Comparison of ENCODE assay signal across 8 mouse cellular contexts in the genomic region with DNA sequence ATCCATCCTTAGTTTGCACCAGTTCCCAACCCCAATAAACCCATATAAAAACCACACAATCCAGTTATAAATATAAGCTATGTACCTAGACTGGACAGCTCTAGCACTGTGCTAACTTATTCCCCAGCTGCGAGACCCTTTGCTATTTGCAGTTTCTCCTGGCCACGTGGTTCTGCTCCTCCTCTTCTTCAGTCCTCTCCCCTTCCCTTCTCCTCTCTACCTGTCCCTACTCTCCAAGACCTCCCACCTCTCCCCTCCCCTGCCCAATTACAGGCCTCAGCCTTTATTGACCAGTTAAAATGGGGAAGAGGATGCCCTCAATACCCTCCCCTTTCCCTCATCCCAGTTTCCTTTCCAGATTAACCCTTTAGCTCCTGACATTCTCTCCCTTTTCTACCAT. TPM values are rescaled to one million over a fixed set of nuclear protein-coding genes. Genes with fewer than 3 reads are reported as not detected.
DNase-seq lines count a peak whose midpoint lies in the region; ATAC-seq and TF ChIP-seq lines count a peak whose summit lies in the region.

No protein-coding gene starts in this region.

- WGBS in lung, adult 2 months, result 2% methylated on average over 2 of the region's 2 CpGs
- 5% methylated on average over 2 of the region's 2 CpGs for WGBS in embryonic facial prominence, embryonic 11.5 days
- WGBS in hindbrain, postnatal 0 days, result 11% methylated on average over 2 of the region's 2 CpGs
- WGBS in neural tube, embryonic 12.5 days, result 8% methylated on average over 2 of the region's 2 CpGs

- H3K9ac ChIP-seq in embryonic facial prominence, embryonic 11.5 days (replicated peaks; ENCODE audit: low read length), result peak overlapping the region; percentile 72; the same call in 1 of the 2 replicates
- H3K9ac ChIP-seq in hindbrain, postnatal 0 days (replicated peaks; ENCODE audit: low read length), result no peak overlapping the region; the same call in 1 of the 2 replicates
- H3K9ac ChIP-seq in neural tube, embryonic 12.5 days, result no peak overlapping the region

- no peak overlapping the region for H3K27ac ChIP-seq in embryonic facial prominence, embryonic 11.5 days (replicated peaks; ENCODE audit: low read depth, low read length)
- peak overlapping the region; percentile 74; the same call in 1 of the 2 replicates for H3K27ac ChIP-seq in hindbrain, postnatal 0 days
- H3K27ac ChIP-seq in neural tube, embryonic 12.5 days, result no peak overlapping the region

- ATAC-seq in embryonic facial prominence, embryonic 11.5 days (replicated peaks; ENCODE audit: insufficient number of reproducible peaks, low FRiP score, low TSS enrichment, low read depth), result no peak
- ATAC-seq in hindbrain, postnatal 0 days, result no peak
- ATAC-seq in neural tube, embryonic 12.5 days (ENCODE audit: low FRiP score, low read depth), result no peak

- H3K4me2 ChIP-seq in embryonic facial prominence, embryonic 11.5 days (ENCODE audit: low read depth, low read length), result peak overlapping the region; percentile 65; the same call in 1 of the 2 replicates
- H3K4me2 ChIP-seq in hindbrain, postnatal 0 days (ENCODE audit: low read depth, low read length), result peak overlapping the region; percentile 71
- peak overlapping the region; percentile 79 for H3K4me2 ChIP-seq in neural tube, embryonic 12.5 days (replicated peaks)

- H3K27me3 ChIP-seq in embryonic facial prominence, embryonic 11.5 days (ENCODE audit: control insufficient read depth, insufficient read depth, low read length), result no peaks in the 10 kb centered on the region
- no peaks in the 10 kb centered on the region for H3K27me3 ChIP-seq in hindbrain, postnatal 0 days (ENCODE audit: insufficient read depth, low read length)
- no peaks in the 10 kb centered on the region for H3K27me3 ChIP-seq in neural tube, embryonic 12.5 days (replicated peaks)

- H3K9me3 ChIP-seq in embryonic facial prominence, embryonic 11.5 days (replicated peaks; ENCODE audit: control insufficient read depth, low read length), result no peaks in the 10 kb centered on the region
- H3K9me3 ChIP-seq in hindbrain, postnatal 0 days (ENCODE audit: low read length), result no peaks in the 10 kb centered on the region
- no peaks in the 10 kb centered on the region for H3K9me3 ChIP-seq in neural tube, embryonic 12.5 days

- TF ChIP-seq CTCF in lung, adult 2 months (IDR thresholded peaks at IDR 0.05; ENCODE audit: insufficient read depth, low read length), result no peak
- TF ChIP-seq CTCF in hindbrain, postnatal 0 days (IDR thresholded peaks at IDR 0.05; ENCODE audit: low read depth), result no peak

- no peaks in the 10 kb centered on the region for H3K36me3 ChIP-seq in embryonic facial prominence, embryonic 11.5 days (replicated peaks; ENCODE audit: control insufficient read depth, insufficient read depth, low read depth, low read length)
- no peaks in the 10 kb centered on the region for H3K36me3 ChIP-seq in hindbrain, postnatal 0 days (ENCODE audit: insufficient read depth, low read length)
- H3K36me3 ChIP-seq in neural tube, embryonic 12.5 days, result no peaks in the 10 kb centered on the region

- H3K4me3 ChIP-seq in lung, adult 2 months (replicated peaks; ENCODE audit: extremely low read depth, low read depth, low read length), result peak overlapping the region; percentile 9
- H3K4me3 ChIP-seq in embryonic facial prominence, embryonic 11.5 days (ENCODE audit: low read depth, low read length), result peak overlapping the region; percentile 56
- H3K4me3 ChIP-seq in hindbrain, postnatal 0 days (ENCODE audit: low read length), result peak overlapping the region; percentile 52
- H3K4me3 ChIP-seq in neural tube, embryonic 12.5 days, result peak overlapping the region; percentile 56

- intact Hi-C loops in left cerebral cortex, postnatal 14 days (cut with DNase I), result loop anchor here (5.0 kb wide), 1 partner anchor 41 kb away; no protein-coding TSS in a partner anchor
- intact Hi-C loops in gastrocnemius, postnatal 14 days (cut with DNase I; ENCODE audit: low total_unique reads), result no loop called here

- H3K4me1 ChIP-seq in lung, adult 2 months (ENCODE audit: control insufficient read depth, insufficient read depth, low read length), result peaks cover 7% of the 10 kb centered on the region
- no peaks in the 10 kb centered on the region for H3K4me1 ChIP-seq in embryonic facial prominence, embryonic 11.5 days (ENCODE audit: control insufficient read depth, insufficient read depth, low read length)
- peaks cover 17% of the 10 kb centered on the region for H3K4me1 ChIP-seq in hindbrain, postnatal 0 days (ENCODE audit: insufficient read depth, low read length)
- peaks cover 22% of the 10 kb centered on the region for H3K4me1 ChIP-seq in neural tube, embryonic 12.5 days

- DNase-seq in lung, adult 2 months, result no peak
- DNase-seq in lung, adult 18-20 months, result no peak
- no peak for DNase-seq in embryonic facial prominence, embryonic 11.5 days (ENCODE audit: low spot score)
- DNase-seq in hindbrain, postnatal 0 days (ENCODE audit: low spot score), result no peak
- no peak for DNase-seq in left cerebral cortex, postnatal 14 days (ENCODE audit: low spot score in 2 of 2)
- DNase-seq in left cerebral cortex, adult 18-20 months (ENCODE audit: low spot score in 2 of 2), result no peak
- DNase-seq in gastrocnemius, postnatal 14 days, result no peak

- TF ChIP-seq POLR2A in lung, adult 2 months (IDR thresholded peaks at IDR 0.05; ENCODE audit: borderline replicate concordance, extremely low read depth, low read depth, low read length), result no peak

RNA-seq across cellular contexts. Expression of a gene that starts 1.3 kb away (rescaled TPM):
- 8.5 and 12.5 TPM in 2 replicates for polyA plus RNA-seq in lung, adult 2 months (2012; rRNA removed)
- 41.5 and 42.5 TPM in 2 replicates for polyA plus RNA-seq in embryonic facial prominence, embryonic 11.5 days (2014; fragmentation: Nextera tagmentation; extraction: Ambion mirVana)
- total RNA-seq in hindbrain, postnatal 0 days (2014; rRNA removed), result 42.1 and 50.0 TPM in 2 replicates
- polyA plus RNA-seq in hindbrain, postnatal 0 days (2015; fragmentation: Nextera tagmentation; extraction: Ambion mirVana), result 27.6 and 29.5 TPM in 2 replicates
- 43.6 and 46.2 TPM in 2 replicates for polyA plus RNA-seq in neural tube, embryonic 12.5 days (2016; fragmentation: Nextera tagmentation; extraction: Ambion mirVana)
- total RNA-seq in left cerebral cortex, postnatal 14 days (2021), result 10 to 100 TPM; 10.9 to 12.3 TPM
- total RNA-seq in left cerebral cortex, adult 18-20 months (2021), result 1 to 10 TPM; 8.4 to 8.7 TPM
- total RNA-seq in gastrocnemius, postnatal 14 days (2021), result 1 to 10 TPM; 4.0 to 6.0 TPM

RNA-seq across cellular contexts. Expression of a gene that starts 4.8 kb away (rescaled TPM):
- polyA plus RNA-seq in lung, adult 2 months (2012; rRNA removed), result 2.2 and 3.8 TPM in 2 replicates
- 59.8 and 61.1 TPM in 2 replicates for polyA plus RNA-seq in embryonic facial prominence, embryonic 11.5 days (2014; fragmentation: Nextera tagmentation; extraction: Ambion mirVana)
- 3.4 and 8.2 TPM in 2 replicates for total RNA-seq in hindbrain, postnatal 0 days (2014; rRNA removed)
- 25.7 and 27.2 TPM in 2 replicates for polyA plus RNA-seq in hindbrain, postnatal 0 days (2015; fragmentation: Nextera tagmentation; extraction: Ambion mirVana)
- polyA plus RNA-seq in neural tube, embryonic 12.5 days (2016; fragmentation: Nextera tagmentation; extraction: Ambion mirVana), result 43.7 and 47.5 TPM in 2 replicates
- 10 to 100 TPM; 16.1 to 17.5 TPM for total RNA-seq in left cerebral cortex, postnatal 14 days (2021)
- total RNA-seq in left cerebral cortex, adult 18-20 months (2021), result 1 to 10 TPM; 8.8 to 9.3 TPM
- total RNA-seq in gastrocnemius, postnatal 14 days (2021), result 1 to 10 TPM; 3.9 to 6.6 TPM

RNA-seq across cellular contexts. Expression of a gene that starts 32.3 kb away (rescaled TPM):
- polyA plus RNA-seq in lung, adult 2 months (2012; rRNA removed), result 28.2 and 29.8 TPM in 2 replicates
- 43.9 and 47.0 TPM in 2 replicates for polyA plus RNA-seq in embryonic facial prominence, embryonic 11.5 days (2014; fragmentation: Nextera tagmentation; extraction: Ambion mirVana)
- 17.7 and 31.5 TPM in 2 replicates for total RNA-seq in hindbrain, postnatal 0 days (2014; rRNA removed)
- 36.7 and 39.8 TPM in 2 replicates for polyA plus RNA-seq in hindbrain, postnatal 0 days (2015; fragmentation: Nextera tagmentation; extraction: Ambion mirVana)
- polyA plus RNA-seq in neural tube, embryonic 12.5 days (2016; fragmentation: Nextera tagmentation; extraction: Ambion mirVana), result 38.9 and 39.1 TPM in 2 replicates
- 10 to 100 TPM; 13.7 to 17.2 TPM for total RNA-seq in left cerebral cortex, postnatal 14 days (2021)
- 10 to 100 TPM; 31.6 to 32.0 TPM for total RNA-seq in left cerebral cortex, adult 18-20 months (2021)
- 10 to 100 TPM; 35.3 to 35.6 TPM for total RNA-seq in gastrocnemius, postnatal 14 days (2021)
